Mouse (Mus musculus): ENCODE measurements at regions not wholly inside any gene's neighbourhood (a gene's known extent, or its start where the extent isn't known, plus 50 kb on each side); places are given as distances from the start of the nearest gene placed in this dataset.

DNA sequence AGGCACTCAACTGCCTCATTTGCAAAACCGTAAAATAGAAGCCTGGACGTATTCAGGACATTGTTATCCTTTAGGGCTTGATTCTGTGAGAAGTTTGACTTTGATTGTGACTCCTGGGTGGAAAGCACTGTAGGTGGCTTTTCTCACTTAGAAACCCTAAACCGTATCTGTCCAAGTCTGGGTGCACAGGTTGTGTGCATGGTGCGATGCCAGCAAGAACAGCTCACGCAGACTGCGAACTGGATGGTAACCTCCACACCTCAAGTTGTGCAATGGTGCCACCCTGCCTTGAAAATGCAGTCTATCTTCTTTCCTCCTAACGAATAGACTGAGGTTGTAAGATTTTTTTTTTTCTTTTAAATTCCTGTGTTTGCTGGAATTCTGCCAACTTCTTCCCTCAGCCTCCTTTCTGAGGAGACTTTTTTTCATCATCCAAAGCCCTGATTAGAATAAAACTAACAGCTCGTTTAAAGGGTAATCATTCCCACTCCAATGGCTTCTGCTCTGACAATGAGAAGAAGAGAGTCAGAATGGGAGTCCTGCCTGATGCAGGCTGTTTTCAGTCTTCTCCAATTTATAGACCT, 383.8 kb upstream of the Slc30a5 start:
- no peak for DNase-seq (ENCODE audit: low spot score)

DNA sequence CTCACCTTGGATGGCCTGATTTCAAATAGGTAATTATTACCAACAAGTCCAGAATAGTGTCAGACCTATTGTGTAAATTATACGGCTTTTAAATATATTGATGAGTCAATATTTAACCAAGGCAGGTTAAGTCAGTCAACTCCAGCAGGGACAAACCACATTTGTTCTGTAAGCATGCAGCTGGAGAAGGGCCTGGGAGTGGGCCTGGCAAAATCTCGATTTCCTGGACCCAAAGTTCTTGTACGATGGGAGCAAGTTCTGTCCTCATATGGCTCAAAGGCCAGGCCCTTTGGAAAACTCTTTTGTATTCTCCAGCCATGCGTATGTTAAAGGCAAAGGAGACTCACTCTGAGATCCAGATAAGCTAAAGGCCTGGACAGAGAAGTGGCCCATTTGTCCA, 383.2 kb upstream of the Slc30a5 start:
- no peak for DNase-seq (ENCODE audit: low spot score)

DNA sequence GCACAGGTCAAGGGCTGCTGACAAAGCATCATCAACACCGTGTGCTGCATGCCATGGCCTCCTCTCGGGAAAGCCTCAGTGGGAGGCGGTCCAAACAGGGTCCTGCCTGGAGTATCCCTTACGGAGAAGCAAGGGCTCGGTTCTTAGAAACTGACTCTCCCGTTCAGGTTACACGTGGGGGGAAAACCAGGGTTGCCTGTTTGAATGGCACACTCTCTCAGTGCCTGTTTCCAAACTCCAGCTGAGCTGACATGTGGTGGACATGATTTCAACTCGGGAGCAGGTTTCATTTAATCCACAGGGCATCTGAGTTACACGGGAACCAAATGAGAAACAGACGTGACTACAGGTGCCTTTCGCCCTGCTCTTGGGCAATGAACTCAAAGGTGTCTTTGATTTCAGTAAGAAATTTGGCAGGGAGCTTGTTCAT, 382.6 kb upstream of the Slc30a5 start:
- no peak for DNase-seq (ENCODE audit: low spot score)

DNA sequence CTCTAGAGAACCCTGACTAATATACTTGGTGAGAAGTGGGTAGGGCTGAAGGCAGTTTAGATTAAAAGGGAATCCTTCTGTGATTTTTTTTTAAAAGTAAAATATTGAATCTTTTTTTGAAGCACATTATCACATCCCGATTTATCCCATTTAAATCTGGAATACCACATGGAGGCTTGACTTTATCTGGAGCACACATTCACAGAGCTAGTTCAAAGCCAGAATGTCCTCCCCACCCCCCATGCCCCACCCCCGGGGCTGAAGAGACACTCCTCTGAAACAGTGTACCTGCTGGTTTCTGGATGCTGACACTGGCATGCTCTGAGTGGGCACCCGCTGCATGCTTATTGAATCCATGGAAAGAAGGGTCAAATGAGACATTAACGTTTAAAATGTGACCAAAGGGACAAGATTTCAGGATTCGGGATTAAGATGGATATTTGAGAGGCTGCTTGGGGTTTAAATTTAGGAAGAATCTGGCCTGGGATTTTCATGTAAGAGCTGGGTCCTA, 382.0 kb upstream of the Slc30a5 start:
- no peak for DNase-seq (ENCODE audit: low spot score)

DNA sequence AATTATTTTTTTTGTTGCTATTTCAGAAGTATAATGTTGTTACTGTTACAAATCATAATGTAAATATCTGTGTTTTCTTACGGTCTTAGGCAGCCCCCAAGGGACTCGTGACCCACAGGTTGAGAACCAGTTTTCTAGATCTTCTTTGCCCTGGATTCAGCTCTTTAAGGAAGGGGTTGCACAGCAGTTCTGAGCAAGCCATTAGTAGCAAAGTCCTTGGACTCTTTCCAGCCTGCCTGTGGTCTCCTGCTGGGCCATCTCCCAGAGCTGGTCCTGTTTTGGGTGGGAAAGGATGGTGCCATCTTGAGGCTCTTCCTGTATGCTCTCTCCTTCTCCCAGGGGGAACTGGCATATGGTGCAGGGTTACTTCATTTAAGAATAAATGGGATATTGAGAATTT, 380.9 kb upstream of the Slc30a5 start:
- no peak for DNase-seq (ENCODE audit: low spot score)

DNA sequence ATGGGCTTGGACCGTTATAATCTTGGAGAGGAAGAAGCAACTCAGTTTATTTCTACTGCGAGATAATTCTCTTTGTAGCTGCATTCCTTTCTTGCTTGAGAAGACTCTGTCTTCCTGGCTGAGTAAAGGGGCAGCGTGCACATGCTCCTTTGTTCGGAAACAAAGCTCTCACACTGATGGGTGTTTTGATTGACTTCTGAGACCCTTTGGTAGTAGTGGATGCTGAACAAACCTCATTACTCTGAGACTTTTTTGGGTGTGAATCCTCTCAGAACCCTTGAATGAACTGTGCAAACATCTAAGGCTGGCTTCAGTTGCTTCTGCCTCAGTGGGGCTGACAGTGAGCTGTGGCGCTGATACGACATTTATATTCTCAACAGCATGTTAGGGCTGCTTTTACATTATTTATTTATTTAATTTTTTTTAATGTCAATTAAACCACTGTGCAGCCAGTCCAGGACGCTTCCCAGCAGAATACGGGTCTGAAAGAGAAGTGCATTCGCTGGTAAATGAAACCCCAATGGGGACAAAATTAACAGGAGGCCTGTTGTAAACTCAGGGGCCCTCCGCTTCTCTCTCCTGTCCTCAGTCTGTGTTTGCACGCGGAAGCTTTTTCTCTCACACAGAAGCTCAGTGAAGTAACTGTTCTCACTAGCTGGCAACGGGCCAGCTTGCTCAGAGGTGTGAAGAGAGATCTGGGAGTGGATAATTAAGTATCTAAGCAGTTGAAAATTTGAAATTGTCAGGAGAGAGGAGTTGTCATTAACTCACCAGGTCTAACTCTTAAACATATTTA, 380.1 kb upstream of the Slc30a5 start:
- DNase-seq (ENCODE audit: low spot score), result peak; percentile 7

DNA sequence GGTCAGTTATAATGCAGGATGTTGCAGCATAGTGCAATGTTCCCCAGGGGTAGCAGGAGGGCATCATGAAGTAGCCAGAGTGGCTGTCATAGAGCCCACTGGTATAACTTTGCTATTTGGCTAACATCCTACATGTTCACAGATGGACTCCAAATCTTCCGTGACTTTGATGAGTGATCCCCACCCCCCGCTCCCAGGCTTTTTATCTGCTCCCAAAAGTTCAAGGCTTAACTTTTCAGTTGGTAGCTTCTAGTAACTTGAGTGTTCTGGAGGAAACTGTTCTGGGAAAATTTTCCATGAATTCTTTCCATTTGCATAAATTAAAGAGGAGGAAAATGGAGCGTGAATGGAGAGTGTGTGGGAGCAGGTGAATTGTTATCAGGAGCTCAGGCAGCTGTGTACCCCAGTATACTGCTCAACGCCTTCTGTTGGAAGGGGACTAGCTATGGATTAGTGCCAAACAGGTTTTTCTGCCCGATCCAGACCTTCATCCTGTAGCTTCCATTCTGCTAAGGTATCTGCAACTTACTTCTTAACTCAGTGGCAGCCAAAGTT, 379.2 kb upstream of the Slc30a5 start:
- DNase-seq (ENCODE audit: low spot score), result no peak

DNA sequence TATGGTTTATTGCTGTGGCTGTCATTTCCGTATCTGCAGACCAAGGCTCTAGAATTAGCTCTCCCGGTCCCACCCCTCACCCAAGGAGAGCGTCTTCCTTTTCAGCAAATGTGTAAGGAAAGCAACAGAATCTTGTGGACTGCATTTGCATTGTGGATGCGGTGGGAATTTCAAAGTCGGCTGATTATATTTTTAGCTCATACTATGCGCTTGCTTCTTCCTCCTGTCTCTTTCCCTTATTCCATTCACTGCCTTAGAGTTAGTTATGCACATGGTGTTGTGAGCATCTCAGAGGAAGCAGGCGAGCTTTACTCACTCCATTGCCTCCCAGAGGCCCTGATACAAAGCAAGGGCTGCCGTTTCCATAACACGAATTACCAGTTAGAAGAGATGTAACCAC, 375.6 kb upstream of the Slc30a5 start:
- no peak for DNase-seq (ENCODE audit: low spot score)

DNA sequence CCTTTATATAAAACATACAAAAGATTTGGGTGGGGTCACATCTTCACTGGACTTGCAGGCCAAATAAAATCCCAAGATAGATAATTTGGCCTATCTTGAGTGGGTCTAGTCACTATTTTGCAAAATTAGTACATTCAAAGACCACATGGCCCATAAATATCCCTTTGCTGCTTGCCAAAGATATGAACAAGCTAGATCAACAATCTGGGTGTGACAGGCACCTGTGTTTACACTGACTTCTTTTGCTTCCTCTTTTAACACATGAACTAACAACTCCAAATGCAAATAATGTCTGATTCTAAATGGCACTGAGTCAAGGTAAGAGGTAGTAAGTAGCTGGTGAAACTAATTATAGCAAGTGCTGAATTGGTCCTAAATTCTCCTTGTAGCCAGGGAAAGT, 370.2 kb upstream of the Slc30a5 start:
- DNase-seq (ENCODE audit: low spot score), result no peak

DNA sequence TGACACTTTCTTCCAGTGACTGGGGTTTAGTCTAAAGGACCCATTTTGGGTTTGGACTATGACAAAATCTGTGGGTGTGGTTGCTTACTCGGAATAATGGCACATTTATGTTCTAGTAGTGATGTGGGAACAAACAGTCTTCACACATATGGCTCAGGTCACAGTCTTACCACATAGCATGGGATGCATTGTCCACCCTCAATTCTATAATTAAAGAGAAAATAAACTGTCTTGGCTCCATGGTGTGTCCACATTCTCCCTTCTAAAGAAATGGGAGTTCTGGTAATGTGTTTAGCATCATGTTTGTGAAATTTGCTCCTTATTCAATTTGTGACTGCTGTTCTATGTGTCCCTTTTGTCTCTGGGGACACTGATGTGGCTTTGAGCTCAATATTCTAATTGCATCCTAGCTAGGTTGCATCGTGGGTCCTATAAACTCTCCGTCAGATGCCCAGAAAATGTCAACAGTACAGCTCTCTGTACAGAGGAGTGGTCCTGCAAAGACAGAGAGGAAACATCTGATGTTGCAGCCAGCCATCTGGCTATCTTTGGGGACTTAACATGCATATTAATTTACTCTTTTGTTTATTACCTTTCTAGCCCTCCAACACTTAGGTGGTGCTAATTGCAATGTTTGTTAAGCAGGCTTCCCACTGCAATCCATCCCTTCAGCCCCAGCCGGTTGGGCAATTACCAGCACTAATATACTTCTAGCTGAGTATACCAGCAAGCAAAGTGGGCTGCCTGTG, 369.5 kb upstream of the Slc30a5 start:
- no peak for DNase-seq (ENCODE audit: low spot score)

DNA sequence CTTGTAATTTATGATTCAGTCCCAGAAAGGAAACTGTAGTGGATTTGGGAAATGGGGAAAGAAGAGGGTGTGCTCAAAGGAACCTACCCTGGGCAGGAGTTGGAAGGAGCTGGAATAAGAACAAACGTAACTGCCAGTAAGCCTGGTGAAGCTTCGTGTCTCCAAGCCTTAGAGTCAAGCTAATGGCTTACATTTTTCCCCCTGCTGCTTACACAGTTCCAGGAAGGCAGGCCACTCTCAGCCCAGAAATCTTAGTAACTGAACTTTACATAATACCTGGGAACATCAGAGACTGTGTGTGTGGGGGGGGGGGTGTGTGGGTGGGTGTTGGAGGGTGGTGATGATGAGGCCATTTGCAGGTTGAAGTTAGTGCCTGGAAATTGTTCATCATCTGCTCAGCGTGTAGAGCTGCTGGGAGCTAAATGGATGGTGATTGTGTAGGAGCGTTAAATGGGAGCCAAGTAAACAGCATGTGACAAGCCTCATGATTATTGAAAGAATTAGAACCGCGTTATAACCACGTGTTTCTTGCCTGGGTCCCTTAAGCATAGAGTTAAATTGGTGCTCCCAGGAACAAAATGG, 357.1 kb upstream of the Slc30a5 start:
- DNase-seq (ENCODE audit: low spot score), result no peak

DNA sequence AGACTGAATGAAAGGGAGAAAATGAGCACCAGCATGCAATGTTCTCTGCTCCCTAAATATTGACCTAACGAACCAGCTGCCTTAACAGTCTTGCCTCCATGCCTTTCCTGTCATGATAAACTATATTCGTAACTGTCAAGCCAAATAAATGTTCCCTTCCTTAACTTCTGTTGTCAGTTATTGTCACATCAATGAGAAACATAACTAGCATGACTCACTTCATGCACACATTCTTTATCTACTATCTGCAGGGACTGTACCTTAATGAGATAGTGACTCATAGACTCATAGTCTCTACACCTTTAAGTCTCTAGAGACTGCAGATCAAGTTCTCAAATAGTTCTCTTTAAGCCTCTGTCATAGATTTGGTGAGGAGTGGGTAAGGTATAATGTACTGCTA, 349.2 kb upstream of the Slc30a5 start:
- DNase-seq (ENCODE audit: low spot score), result no peak

DNA sequence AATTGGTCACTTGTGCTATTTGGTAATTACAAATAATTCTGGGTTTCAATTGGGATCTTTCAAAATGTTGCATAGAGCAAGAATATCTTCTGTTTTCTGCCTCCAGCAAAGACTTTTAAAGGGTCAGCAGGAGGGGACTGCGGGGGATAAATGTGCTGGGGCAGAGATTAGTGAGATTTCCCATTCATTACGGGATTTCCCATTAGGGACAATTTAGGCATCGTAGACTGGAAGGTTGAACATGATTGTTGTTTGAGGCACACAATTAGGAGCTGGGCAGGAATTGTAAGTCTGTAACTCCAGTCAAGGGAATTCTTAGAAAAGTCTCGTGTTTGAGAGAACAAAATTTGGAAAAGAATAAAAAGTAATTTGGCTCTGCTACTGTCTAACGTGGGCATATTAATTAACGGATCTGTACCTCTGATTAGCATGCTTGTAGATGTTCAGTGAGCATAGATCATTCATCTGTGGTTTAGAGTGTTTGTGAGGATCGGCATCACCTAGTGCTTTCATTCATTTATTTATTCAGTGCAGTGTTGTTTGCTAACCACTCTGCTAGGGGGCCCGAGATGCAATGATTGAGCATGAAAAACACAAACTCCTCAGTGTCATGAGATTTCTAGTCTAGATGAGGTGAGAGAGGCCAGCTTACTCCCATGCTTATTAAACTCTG, 341.9 kb upstream of the Slc30a5 start:
- DNase-seq (ENCODE audit: low spot score), result no peak

DNA sequence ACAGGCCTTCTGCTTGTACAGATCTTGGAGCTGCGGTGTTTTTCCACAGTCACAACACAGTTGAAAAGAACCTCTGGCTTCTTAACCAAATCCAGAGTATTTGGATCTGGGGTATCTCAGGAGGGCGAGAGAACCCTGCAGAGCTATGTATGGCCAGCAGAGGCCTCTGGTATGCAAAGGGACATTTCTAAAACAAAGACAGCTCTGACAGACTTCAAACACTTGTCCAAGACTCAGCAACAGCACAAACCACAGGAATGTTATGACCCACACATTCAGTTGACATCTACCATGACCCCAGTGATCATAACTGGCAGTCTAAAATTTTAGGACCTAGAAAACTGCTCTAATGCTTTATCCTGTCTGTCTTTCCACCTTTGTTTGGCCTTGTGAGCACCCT, 328.5 kb upstream of the Slc30a5 start:
- peak; percentile 2 for DNase-seq (ENCODE audit: low spot score)

DNA sequence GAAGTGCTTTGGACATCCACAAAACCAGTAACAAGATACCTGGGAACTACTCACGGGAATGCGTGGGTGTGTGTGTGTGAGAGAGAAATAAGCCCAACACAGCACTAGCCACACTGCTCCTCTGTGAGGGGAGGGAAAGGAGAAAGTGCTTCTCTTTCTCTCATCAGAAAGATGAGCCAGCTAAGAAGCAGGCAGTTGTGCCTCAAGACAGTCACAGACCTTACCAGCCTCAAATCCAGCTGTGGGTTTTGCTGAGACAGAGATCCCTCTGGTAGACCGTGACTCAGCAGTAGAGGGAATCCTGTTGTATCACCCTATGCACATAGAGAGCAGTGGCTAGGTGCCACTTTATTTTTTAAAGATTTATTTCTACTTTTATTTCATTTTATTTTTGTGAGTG, 326.7 kb upstream of the Slc30a5 start:
- DNase-seq (ENCODE audit: low spot score), result no peak

DNA sequence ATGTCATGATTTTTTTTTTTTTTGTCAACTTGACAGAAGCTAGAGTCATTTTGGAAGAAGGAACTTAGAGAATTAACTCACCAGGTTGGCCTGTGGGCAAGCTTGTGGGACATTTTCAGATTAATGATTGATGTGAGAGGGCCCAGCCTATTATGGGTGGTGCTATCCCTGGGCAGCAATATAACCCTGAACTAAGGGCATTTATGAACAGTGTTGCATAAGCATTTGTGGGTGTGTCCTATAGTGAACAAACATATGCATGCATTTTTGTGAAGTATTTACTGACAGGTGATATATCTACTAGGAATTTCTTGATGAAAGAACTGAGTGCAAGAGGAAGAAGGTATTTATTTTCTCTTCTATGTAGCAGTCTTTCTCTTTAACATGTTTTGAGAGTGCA, 320.5 kb upstream of the Slc30a5 start:
- DNase-seq (ENCODE audit: low spot score), result no peak

DNA sequence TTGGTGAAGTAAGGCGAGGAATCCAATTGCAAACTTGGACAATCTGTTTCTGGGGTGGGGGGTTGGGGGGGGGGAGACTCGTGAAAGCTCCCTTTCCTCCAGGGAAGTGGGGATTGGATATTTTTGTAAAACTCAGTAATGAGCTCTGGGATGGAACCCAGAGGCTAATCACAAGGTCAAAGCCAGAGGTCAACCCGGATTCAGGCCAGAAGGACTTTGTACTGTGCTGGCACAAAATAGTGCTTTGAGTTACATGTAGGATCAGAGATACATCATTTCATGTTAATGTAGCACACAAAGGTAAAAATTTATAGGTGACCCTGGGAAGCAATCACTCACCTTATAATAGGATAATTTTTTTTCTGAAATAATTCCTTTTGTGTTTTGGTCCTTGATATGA, 309.5 kb upstream of the Slc30a5 start:
- DNase-seq (ENCODE audit: low spot score), result no peak

DNA sequence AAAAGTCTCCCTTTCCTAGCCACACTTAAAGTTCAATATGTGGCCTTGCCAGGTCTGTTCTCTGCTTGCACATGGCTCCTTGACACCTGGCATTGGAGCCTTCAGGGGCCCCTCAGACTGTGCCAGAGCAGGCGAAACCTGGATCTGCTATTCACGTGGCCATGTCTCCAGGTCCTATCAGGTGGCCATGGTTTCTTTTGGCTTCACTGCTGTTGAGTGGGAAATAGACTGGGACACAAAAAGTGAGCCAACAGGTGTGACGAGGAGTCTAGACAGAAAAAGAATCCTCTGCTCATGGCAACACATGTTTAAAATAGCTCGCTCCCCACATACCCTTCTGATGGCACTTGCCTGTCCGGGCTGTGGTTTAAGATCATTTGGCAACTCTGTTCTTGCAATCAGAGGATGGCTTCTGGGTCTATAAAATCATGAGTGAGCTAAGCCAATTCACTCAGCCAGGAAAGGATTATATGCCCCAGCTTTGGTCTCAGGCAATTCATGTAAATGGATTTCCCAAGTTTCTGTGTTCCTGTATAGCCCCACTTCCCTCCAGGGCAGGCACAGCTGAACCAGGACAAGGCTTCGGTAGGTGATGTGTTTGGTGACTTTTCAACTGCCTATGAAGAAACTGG, 309.0 kb upstream of the Slc30a5 start:
- no peak for DNase-seq (ENCODE audit: low spot score)

DNA sequence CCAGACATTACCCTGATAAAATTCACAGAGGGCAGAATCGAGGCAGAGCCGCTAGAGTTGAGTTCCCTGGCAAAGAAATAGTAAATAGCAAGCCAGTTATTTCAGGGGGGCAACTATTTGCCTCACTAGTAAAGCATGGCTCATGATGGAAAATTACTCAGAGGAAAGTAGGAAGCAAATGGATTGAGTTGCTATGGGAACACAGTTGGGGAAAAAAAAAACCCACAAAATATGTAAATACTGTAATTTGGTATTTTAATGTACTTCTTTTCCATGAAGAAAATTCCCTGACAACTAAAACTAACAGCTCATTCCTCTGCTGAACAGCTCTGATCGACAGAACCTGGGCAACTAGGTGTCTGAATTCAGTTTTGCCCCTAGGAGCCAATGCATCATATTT, 296.2 kb upstream of the Slc30a5 start:
- DNase-seq (ENCODE audit: low spot score), result no peak

DNA sequence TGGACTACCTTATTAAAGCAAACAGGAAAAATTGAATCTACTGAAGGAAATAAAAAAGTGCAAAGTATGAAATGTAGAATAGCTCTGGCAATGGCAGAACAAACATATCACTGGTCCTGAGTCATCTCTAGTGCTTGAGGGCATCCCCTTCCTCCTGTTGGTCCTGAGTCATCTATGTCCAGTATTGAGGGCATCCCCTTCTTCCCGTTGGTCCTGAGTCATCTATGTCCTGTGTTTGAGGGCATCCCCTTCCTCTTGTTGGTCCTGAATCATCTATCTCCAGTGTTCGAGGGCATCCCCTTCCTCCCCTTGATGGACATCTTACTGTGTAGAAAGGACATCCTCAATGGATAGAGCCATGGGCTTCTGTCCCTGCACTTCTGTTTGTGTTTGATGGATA, 294.6 kb upstream of the Slc30a5 start:
- DNase-seq (ENCODE audit: low spot score), result no peak

DNA sequence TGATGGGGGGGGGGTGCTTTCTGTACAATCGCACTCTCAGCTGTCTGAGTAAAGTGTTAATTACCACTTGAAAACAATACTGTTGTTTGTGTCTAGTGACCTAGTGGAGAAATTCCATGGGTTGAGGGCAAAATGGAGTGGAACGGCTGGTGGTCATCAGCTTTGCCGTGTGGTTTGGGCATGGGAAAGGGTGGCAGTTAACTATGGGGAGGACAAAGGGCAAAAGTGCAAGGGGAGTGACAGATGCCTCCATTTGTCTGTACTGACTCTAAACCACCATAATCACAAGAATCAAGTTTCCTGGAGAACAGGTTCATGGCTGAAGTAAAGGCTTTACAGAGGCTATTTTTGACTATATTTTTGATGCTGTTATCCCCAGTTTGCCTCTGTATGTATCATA, 294.0 kb upstream of the Slc30a5 start:
- no peak for DNase-seq (ENCODE audit: low spot score)
